Mouse (Mus musculus) heart, adult 2 months (tissue): Measurements from ENCODE around the gene Glcci1.

Source experiments
- CTCF ChIP-seq: fragments of 200-600 bp; IDR thresholded peaks from 2 replicates; pipeline ENCODE4 v1.8.1; 2022; ENCODE audit warnings: antibody characterized with exemption, mild to moderate bottlenecking, moderate library complexity
- EP300 ChIP-seq: fragments of 200-500 bp; IDR thresholded peaks from 2 replicates; pipeline ENCODE4 v1.6.1; 2011; ENCODE audit warnings: low read depth, low read length, control low read depth; ENCODE audit not compliant: insufficient read depth
- POLR2A ChIP-seq: fragments of 200-500 bp; IDR thresholded peaks from 2 replicates; pipeline ENCODE4 v1.6.1; 2011; ENCODE audit warnings: mild to moderate bottlenecking, low read depth, low read length, control low read depth; ENCODE audit not compliant: insufficient read depth

- TF ChIP-seq CTCF (no peak), POLR2A (no peak), EP300 (no peak)
Observed at GRCm38 (mm10) chr6:8506631-8507030, 2.8 kb upstream of the Glcci1 start.
